Mouse (Mus musculus) heart, postnatal 0 days (tissue): ENCODE measurements at regions not wholly inside any gene's neighbourhood (a gene's known extent, or its start where the extent isn't known, plus 50 kb on each side); places are given as distances from the start of the nearest gene placed in this dataset.

Experiments used
- CTCF ChIP-seq: IDR thresholded peaks from 2 replicates; pipeline ENCODE4 v1.5.1; 2016; ENCODE audit warnings: antibody characterized with exemption, control low read depth, low read depth
- EP300 ChIP-seq: IDR thresholded peaks from 2 replicates; pipeline ENCODE4 v1.6.1; 2016; ENCODE audit warnings: antibody characterized with exemption, low read depth

DNA sequence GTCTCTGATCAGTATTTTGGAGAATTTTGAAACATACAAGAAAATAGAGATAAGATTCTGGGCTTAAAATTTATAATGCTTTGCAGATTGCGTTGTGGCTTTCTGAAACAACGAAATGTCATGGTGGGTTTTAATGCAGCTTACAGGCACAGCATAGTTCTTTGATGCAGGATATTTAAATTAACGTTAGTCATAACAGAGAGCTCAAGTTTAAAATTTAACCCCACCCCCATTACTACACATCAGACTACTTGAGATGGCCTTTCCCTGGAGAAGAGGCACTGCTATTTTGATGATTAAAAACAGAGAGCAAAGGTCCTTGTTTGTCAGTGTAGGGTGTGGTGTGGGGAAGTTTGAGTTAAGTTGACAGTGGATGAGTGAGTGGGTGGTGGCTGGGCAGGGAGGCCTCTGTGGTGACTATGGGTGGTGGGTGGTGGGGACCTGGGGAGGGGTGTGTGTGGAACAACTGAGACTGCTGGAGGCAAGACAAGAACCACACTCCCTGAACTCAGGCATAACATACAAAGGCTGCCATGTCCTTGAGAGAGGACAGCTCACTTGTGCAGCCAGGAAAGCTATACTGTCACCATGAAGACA, 283.9 kb downstream of the Cetn3 start:
- TF ChIP-seq CTCF = no peak
- TF ChIP-seq EP300 = no peak
